Comparison of ENCODE assay signal across 9 mouse cellular contexts in the genomic region with DNA sequence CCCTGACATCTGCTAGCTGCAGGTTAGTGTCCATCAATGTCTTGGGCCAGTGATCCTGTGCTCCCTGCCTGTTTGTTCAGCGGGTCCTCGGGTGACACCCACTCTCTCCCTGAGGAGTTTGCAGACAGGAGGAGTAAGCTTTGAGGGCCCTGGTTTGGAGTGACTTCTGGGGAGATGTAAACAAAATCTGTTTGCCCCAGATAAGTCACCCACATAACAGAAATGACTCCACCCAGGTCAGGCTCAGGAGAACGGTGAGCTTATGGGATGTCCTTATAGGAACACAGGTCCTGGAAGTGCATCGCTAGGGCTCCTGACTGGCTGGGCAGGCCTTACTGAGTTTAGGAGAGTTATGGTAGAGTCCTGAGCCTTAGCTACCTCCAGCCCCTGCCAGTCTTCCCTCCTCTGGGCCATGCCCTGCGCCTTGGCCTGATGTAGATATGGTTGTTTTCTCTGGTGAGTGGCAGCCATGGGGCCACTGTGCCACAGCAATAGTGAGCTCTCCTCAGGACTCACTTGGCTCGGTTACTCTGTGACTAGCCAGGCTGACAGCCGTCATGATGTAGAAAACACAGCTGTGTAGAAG. TPM values are rescaled to one million over a fixed set of nuclear protein-coding genes. Genes with fewer than 3 reads are reported as not detected.
DNase-seq lines count a peak whose midpoint lies in the region; ATAC-seq and TF ChIP-seq lines count a peak whose summit lies in the region.
"Had no signal": no experiment of that assay in that cellular context is flagged by ENCODE, and none has a peak within 500 bp of the region (broad histone marks: within the 10 kb centered on the region; RNA-seq: fewer than 3 reads in every experiment).

No protein-coding gene starts in this region.

- DNase-seq in lung, embryonic 14.5 days = no peak
- no peak for DNase-seq in lung, adult 2 months
- DNase-seq in embryonic facial prominence, embryonic 14.5 days (ENCODE audit: low spot score) = no peak
- DNase-seq in spleen, postnatal 14 days (ENCODE audit: low spot score in 2 of 2) = peak; percentile 45 to 62
- no peak for DNase-seq in cerebellum, adult 2 months
- DNase-seq in adrenal gland, adult 18-20 months (ENCODE audit: low spot score in 2 of 2) = no peak
- no peak for DNase-seq in heart, postnatal 14 days
- DNase-seq: lung, postnatal 4 days had no signal

- H3K4me2 ChIP-seq in lung, embryonic 14.5 days = peak overlapping the region; percentile 99
- H3K4me2 ChIP-seq in embryonic facial prominence, embryonic 14.5 days (ENCODE audit: low read depth, low read length) = no peak overlapping the region
- no peak overlapping the region for H3K4me2 ChIP-seq in limb, embryonic 13.5 days (replicated peaks)

- peaks cover 20% of the 10 kb centered on the region for H3K36me3 ChIP-seq in lung, embryonic 14.5 days (ENCODE audit: insufficient read depth)
- peaks cover 19% of the 10 kb centered on the region for H3K36me3 ChIP-seq in embryonic facial prominence, embryonic 14.5 days (ENCODE audit: control insufficient read depth, insufficient read depth, low read length)
- peaks cover 23% of the 10 kb centered on the region for H3K36me3 ChIP-seq in limb, embryonic 13.5 days

- no peaks in the 10 kb centered on the region for H3K27me3 ChIP-seq in lung, embryonic 14.5 days (ENCODE audit: insufficient read depth, low read length)
- H3K27me3 ChIP-seq in embryonic facial prominence, embryonic 14.5 days (replicated peaks; ENCODE audit: control insufficient read depth, insufficient read depth, low read length) = no peaks in the 10 kb centered on the region
- no peaks in the 10 kb centered on the region for H3K27me3 ChIP-seq in limb, embryonic 13.5 days
- no peaks in the 10 kb centered on the region for H3K27me3 ChIP-seq in cerebellum, adult 2 months (ENCODE audit: control insufficient read depth, insufficient read depth, low read length)

- TF ChIP-seq CTCF in lung, embryonic 14.5 days (IDR thresholded peaks at IDR 0.05; ENCODE audit: low read depth) = no peak
- TF ChIP-seq CTCF in lung, adult 2 months (IDR thresholded peaks at IDR 0.05; ENCODE audit: insufficient read depth, low read length) = no peak
- no peak for TF ChIP-seq CTCF in cerebellum, adult 2 months (IDR thresholded peaks at IDR 0.05; ENCODE audit: borderline replicate concordance, insufficient read depth, low read depth, low read length)

- no peak for ATAC-seq in lung, embryonic 14.5 days (ENCODE audit: insufficient read depth)
- ATAC-seq in embryonic facial prominence, embryonic 14.5 days (ENCODE audit: low read depth) = no peak
- no peak for ATAC-seq in limb, embryonic 13.5 days (ENCODE audit: low FRiP score, low read depth)

- no peak overlapping the region for H3K4me3 ChIP-seq in lung, embryonic 14.5 days (ENCODE audit: low read depth, low read length)
- H3K4me3 ChIP-seq in lung, adult 2 months (replicated peaks; ENCODE audit: extremely low read depth, low read depth, low read length) = no peak overlapping the region
- H3K4me3 ChIP-seq in embryonic facial prominence, embryonic 14.5 days (ENCODE audit: low read depth, low read length) = no peak overlapping the region
- no peak overlapping the region for H3K4me3 ChIP-seq in limb, embryonic 13.5 days
- H3K4me3 ChIP-seq in cerebellum, adult 2 months (replicated peaks; ENCODE audit: insufficient read depth, low read depth, low read length) = no peak overlapping the region

- peak overlapping the region; percentile 85 for H3K9ac ChIP-seq in lung, embryonic 14.5 days
- H3K9ac ChIP-seq in embryonic facial prominence, embryonic 14.5 days (ENCODE audit: low read depth, low read length) = peak overlapping the region; percentile 40; the same call in 1 of the 2 replicates
- H3K9ac ChIP-seq in limb, embryonic 13.5 days = peak overlapping the region; percentile 32

- 57% methylated on average over 7 of the region's 7 CpGs for WGBS in lung, embryonic 14.5 days
- WGBS in lung, adult 2 months = 64% methylated on average over 7 of the region's 7 CpGs
- 73% methylated on average over 7 of the region's 7 CpGs for WGBS in embryonic facial prominence, embryonic 14.5 days
- WGBS in limb, embryonic 13.5 days = 86% methylated on average over 7 of the region's 7 CpGs
- WGBS in cerebellum, adult 2 months = 72% methylated on average over 7 of the region's 7 CpGs

- no peak for TF ChIP-seq POLR2A in lung, adult 2 months (IDR thresholded peaks at IDR 0.05; ENCODE audit: borderline replicate concordance, extremely low read depth, low read depth, low read length)
- no peak for TF ChIP-seq POLR2A in cerebellum, adult 2 months (IDR thresholded peaks at IDR 0.05; ENCODE audit: borderline replicate concordance, insufficient read depth, low read length)

- intact Hi-C loops in heart, postnatal 14 days (cut with DNase I) = no loop called here

- H3K27ac ChIP-seq in lung, embryonic 14.5 days (ENCODE audit: low read depth) = peak overlapping the region; percentile 71
- H3K27ac ChIP-seq in embryonic facial prominence, embryonic 14.5 days (replicated peaks; ENCODE audit: low read depth, low read length) = peak overlapping the region; percentile 58; the same call in 1 of the 2 replicates
- H3K27ac ChIP-seq in limb, embryonic 13.5 days = no peak overlapping the region; the same call in 1 of the 2 replicates
- H3K27ac ChIP-seq in cerebellum, adult 2 months (ENCODE audit: insufficient read depth, low read length) = no peak overlapping the region

- no peaks in the 10 kb centered on the region for H3K9me3 ChIP-seq in lung, embryonic 14.5 days (ENCODE audit: low read depth, low read length)
- H3K9me3 ChIP-seq in embryonic facial prominence, embryonic 14.5 days (ENCODE audit: control insufficient read depth, low read length) = no peaks in the 10 kb centered on the region
- no peaks in the 10 kb centered on the region for H3K9me3 ChIP-seq in limb, embryonic 13.5 days

- peaks cover 4% of the 10 kb centered on the region; the same call in 1 of the 2 replicates for H3K4me1 ChIP-seq in lung, embryonic 14.5 days (ENCODE audit: insufficient read depth)
- H3K4me1 ChIP-seq in lung, adult 2 months (ENCODE audit: control insufficient read depth, insufficient read depth, low read length) = peaks cover 5% of the 10 kb centered on the region
- peaks cover 22% of the 10 kb centered on the region for H3K4me1 ChIP-seq in embryonic facial prominence, embryonic 14.5 days (ENCODE audit: control insufficient read depth, insufficient read depth, low read length)
- H3K4me1 ChIP-seq in limb, embryonic 13.5 days = peaks cover 32% of the 10 kb centered on the region
- H3K4me1 ChIP-seq in cerebellum, adult 2 months (ENCODE audit: control insufficient read depth, insufficient read depth, low read length) = peaks cover 29% of the 10 kb centered on the region

RNA-seq across cellular contexts. Expression of gene Sppl2b, which starts 3.4 kb away (rescaled TPM):
- 32.3 and 38.7 TPM in 2 replicates for polyA plus RNA-seq in lung, embryonic 14.5 days (2014; fragmentation: Nextera tagmentation; extraction: Ambion mirVana)
- 91.7 and 93.9 TPM in 2 replicates for polyA plus RNA-seq in lung, adult 2 months (2012; rRNA removed)
- 37.6 and 40.8 TPM in 2 replicates for polyA plus RNA-seq in embryonic facial prominence, embryonic 14.5 days (2014; fragmentation: Nextera tagmentation; extraction: Ambion mirVana)
- polyA plus RNA-seq in limb, embryonic 13.5 days (2015; fragmentation: Nextera tagmentation; extraction: Ambion mirVana) = 49.0 and 54.1 TPM in 2 replicates
- polyA plus RNA-seq in cerebellum, adult 2 months (2012; rRNA removed) = 123 and 132 TPM in 2 replicates
- 10 to 100 TPM; 24.0 to 28.3 TPM for total RNA-seq in adrenal gland, adult 18-20 months (2021)
- total RNA-seq in heart, postnatal 14 days (2021) = 10 to 100 TPM; 26.6 to 28.5 TPM

RNA-seq across cellular contexts. Expression of gene Lsm7, which starts 3.4 kb away (rescaled TPM):
- polyA plus RNA-seq in lung, embryonic 14.5 days (2014; fragmentation: Nextera tagmentation; extraction: Ambion mirVana) = 334 and 337 TPM in 2 replicates
- polyA plus RNA-seq in lung, adult 2 months (2012; rRNA removed) = 78.5 and 79.1 TPM in 2 replicates
- 303 and 331 TPM in 2 replicates for polyA plus RNA-seq in embryonic facial prominence, embryonic 14.5 days (2014; fragmentation: Nextera tagmentation; extraction: Ambion mirVana)
- polyA plus RNA-seq in limb, embryonic 13.5 days (2015; fragmentation: Nextera tagmentation; extraction: Ambion mirVana) = 310 and 314 TPM in 2 replicates
- polyA plus RNA-seq in cerebellum, adult 2 months (2012; rRNA removed) = 213 and 215 TPM in 2 replicates
- total RNA-seq in adrenal gland, adult 18-20 months (2021) = 10 to 100 TPM; 22.9 to 34.3 TPM
- total RNA-seq in heart, postnatal 14 days (2021) = 10 to 100 TPM; 21.3 to 28.3 TPM

RNA-seq across cellular contexts. Expression of gene Tmprss9, which starts 13.2 kb away (rescaled TPM):
- polyA plus RNA-seq in lung, embryonic 14.5 days (2014; fragmentation: Nextera tagmentation; extraction: Ambion mirVana) = 0.05 TPM in 1 of 2 replicates, not detected in the other
- 0.06 and 0.07 TPM in 2 replicates for polyA plus RNA-seq in lung, adult 2 months (2012; rRNA removed)
- polyA plus RNA-seq in embryonic facial prominence, embryonic 14.5 days (2014; fragmentation: Nextera tagmentation; extraction: Ambion mirVana) = 0.06 and 0.08 TPM in 2 replicates
- 0.06 and 0.08 TPM in 2 replicates for polyA plus RNA-seq in limb, embryonic 13.5 days (2015; fragmentation: Nextera tagmentation; extraction: Ambion mirVana)
- 0.41 and 0.74 TPM in 2 replicates for polyA plus RNA-seq in cerebellum, adult 2 months (2012; rRNA removed)
- total RNA-seq in adrenal gland, adult 18-20 months (2021) = under 1 TPM; 0.10 to 0.13 TPM
- not detected for total RNA-seq in heart, postnatal 14 days (2021)

RNA-seq across cellular contexts. Expression of gene Lingo3, which starts 14.6 kb away (rescaled TPM):
- 0.05 and 0.17 TPM in 2 replicates for polyA plus RNA-seq in lung, embryonic 14.5 days (2014; fragmentation: Nextera tagmentation; extraction: Ambion mirVana)
- 0.10 and 0.31 TPM in 2 replicates for polyA plus RNA-seq in lung, adult 2 months (2012; rRNA removed)
- polyA plus RNA-seq in embryonic facial prominence, embryonic 14.5 days (2014; fragmentation: Nextera tagmentation; extraction: Ambion mirVana) = 1.2 and 1.3 TPM in 2 replicates
- 0.92 and 1.3 TPM in 2 replicates for polyA plus RNA-seq in limb, embryonic 13.5 days (2015; fragmentation: Nextera tagmentation; extraction: Ambion mirVana)
- 54.4 and 69.1 TPM in 2 replicates for polyA plus RNA-seq in cerebellum, adult 2 months (2012; rRNA removed)
- 1 to 10 TPM; 4.1 to 6.3 TPM for total RNA-seq in adrenal gland, adult 18-20 months (2021)
- total RNA-seq in heart, postnatal 14 days (2021) = 1 to 10 TPM; 4.2 to 5.7 TPM

RNA-seq across cellular contexts. Expression of gene Oaz1, which starts 32.0 kb away (rescaled TPM):
- 1,866 and 1,984 TPM in 2 replicates for polyA plus RNA-seq in lung, embryonic 14.5 days (2014; fragmentation: Nextera tagmentation; extraction: Ambion mirVana)
- polyA plus RNA-seq in lung, adult 2 months (2012; rRNA removed) = 804 and 834 TPM in 2 replicates
- polyA plus RNA-seq in embryonic facial prominence, embryonic 14.5 days (2014; fragmentation: Nextera tagmentation; extraction: Ambion mirVana) = 1,606 and 1,697 TPM in 2 replicates
- 1,885 and 1,910 TPM in 2 replicates for polyA plus RNA-seq in limb, embryonic 13.5 days (2015; fragmentation: Nextera tagmentation; extraction: Ambion mirVana)
- polyA plus RNA-seq in cerebellum, adult 2 months (2012; rRNA removed) = 776 and 779 TPM in 2 replicates
- 100 to 1,000 TPM; 903 to 981 TPM for total RNA-seq in adrenal gland, adult 18-20 months (2021)
- 100 to 1,000 TPM; 893 to 962 TPM for total RNA-seq in heart, postnatal 14 days (2021)

Comparison
In these comparisons a context has a peak if more than half of its experiments do, and no peak if none do; other contexts are left out.
1. DNase-seq: peak in spleen, postnatal 14 days (2 of 2); none in lung, embryonic 14.5 days (single experiment), lung, adult 2 months (single experiment), embryonic facial prominence, embryonic 14.5 days (single experiment), cerebellum, adult 2 months (0 of 2), adrenal gland, adult 18-20 months (0 of 2) and heart, postnatal 14 days (0 of 2).
2. H3K27ac ChIP-seq: peak in lung, embryonic 14.5 days (single experiment) and embryonic facial prominence, embryonic 14.5 days (single experiment); none in limb, embryonic 13.5 days (single experiment) and cerebellum, adult 2 months (single experiment).
3. H3K9ac ChIP-seq: peak in every context shown above with its lines; median percentile 85 in lung, embryonic 14.5 days; 40 in embryonic facial prominence, embryonic 14.5 days; 32 in limb, embryonic 13.5 days.